Mouse (Mus musculus): Measurements from ENCODE around the gene Wdr63. TPM values are rescaled to one million over a fixed set of nuclear protein-coding genes. Genes with fewer than 3 reads are reported as not detected.

The Wdr63 gene
- 0.31 and 0.43 TPM in 2 replicates for polyA plus RNA-seq (2014; fragmentation: Nextera tagmentation; extraction: Ambion mirVana)

- 12% methylated on average over 18 of the region's 18 CpGs for WGBS
- Histone ChIP-seq H3K9me3 (ENCODE audit: control insufficient read depth, low read length) (no peaks in the 10 kb centered on the region), H3K27me3 (ENCODE audit: control insufficient read depth, insufficient read depth, low read length) (no peaks in the 10 kb centered on the region), H3K36me3 (ENCODE audit: control insufficient read depth, insufficient read depth, low read length) (no peaks in the 10 kb centered on the region), H3K27ac (ENCODE audit: low read depth, low read length) (no peak within 1 kb of the TSS), H3K4me3 (ENCODE audit: low read depth, low read length) (peak within 1 kb of the TSS; percentile 38), H3K4me1 (ENCODE audit: control insufficient read depth, insufficient read depth, low read length) (peaks cover 7% of the 10 kb centered on the region; the same call in 1 of the 2 replicates), H3K4me2 (ENCODE audit: low read depth, low read length) (peak within 1 kb of the TSS; percentile 96), H3K9ac (replicated peaks; ENCODE audit: low read depth, low read length) (0 out of 2 replicates have a peak within 1 kb of the TSS, but pooled peaks have one; percentile 41)
- ATAC-seq (ENCODE audit: low read depth) = peak; percentile 98
These were observed at the start of gene Wdr63 for GRCm38 (mm10) chr3:146107921-146108571. TSS of gene Wdr63 (minus strand) at chr3:146108130.

GRCm38 (mm10) chr3:146156811-146157210 is 48.9 kb upstream of the Wdr63 start:
- H3K9me3 ChIP-seq (ENCODE audit: control insufficient read depth, low read length) = no peaks in the 10 kb centered on the region
- no peak overlapping the region for H3K27ac ChIP-seq (ENCODE audit: low read depth, low read length)
- no peak overlapping the region for H3K4me2 ChIP-seq (ENCODE audit: low read depth, low read length)
- H3K9ac ChIP-seq (replicated peaks; ENCODE audit: low read depth, low read length) = no peak overlapping the region
- H3K27me3 ChIP-seq (ENCODE audit: control insufficient read depth, insufficient read depth, low read length) = no peaks in the 10 kb centered on the region; the same call in 1 of the 2 replicates
- no peaks in the 10 kb centered on the region for H3K36me3 ChIP-seq (ENCODE audit: control insufficient read depth, insufficient read depth, low read length)
- H3K4me1 ChIP-seq (ENCODE audit: control insufficient read depth, insufficient read depth, low read length) = no peaks in the 10 kb centered on the region
- H3K4me3 ChIP-seq (ENCODE audit: low read depth, low read length) = no peak overlapping the region
- no peak for ATAC-seq (ENCODE audit: low read depth)
- WGBS = 87% methylated on average over 2 of the region's 2 CpGs

- no peak for ATAC-seq (ENCODE audit: low read depth)
These were observed 48.0 kb upstream of the Wdr63 start for GRCm38 (mm10) chr3:146155628-146156576.

GRCm38 (mm10) chr3:146153862-146154611 is 46.1 kb upstream of the Wdr63 start:
- WGBS = 31% methylated on average over 12 of the region's 12 CpGs
- Histone ChIP-seq H3K9ac (replicated peaks; ENCODE audit: low read depth, low read length) (no peak overlapping the region), H3K9me3 (ENCODE audit: control insufficient read depth, low read length) (no peaks in the 10 kb centered on the region), H3K4me1 (ENCODE audit: control insufficient read depth, insufficient read depth, low read length) (peaks cover 5% of the 10 kb centered on the region), H3K4me2 (ENCODE audit: low read depth, low read length) (no peak overlapping the region), H3K36me3 (ENCODE audit: control insufficient read depth, insufficient read depth, low read length) (no peaks in the 10 kb centered on the region), H3K27ac (ENCODE audit: low read depth, low read length) (no peak overlapping the region), H3K27me3 (ENCODE audit: control insufficient read depth, insufficient read depth, low read length) (peaks cover 2% of the 10 kb centered on the region; the same call in 1 of the 2 replicates), H3K4me3 (ENCODE audit: low read depth, low read length) (no peak overlapping the region)
- no peak for ATAC-seq (ENCODE audit: low read depth)

More at GRCm38 (mm10) chr3:146155628-146156576, 48.0 kb upstream of the Wdr63 start:
- 80% methylated on average over 13 of the region's 13 CpGs for WGBS
- no peaks in the 10 kb centered on the region for H3K36me3 ChIP-seq (ENCODE audit: control insufficient read depth, insufficient read depth, low read length)
- H3K9ac ChIP-seq (replicated peaks; ENCODE audit: low read depth, low read length) = no peak overlapping the region
- H3K4me1 ChIP-seq (ENCODE audit: control insufficient read depth, insufficient read depth, low read length) = no peaks in the 10 kb centered on the region
- no peak overlapping the region for H3K4me2 ChIP-seq (ENCODE audit: low read depth, low read length)
- no peak overlapping the region for H3K27ac ChIP-seq (ENCODE audit: low read depth, low read length)
- H3K4me3 ChIP-seq (ENCODE audit: low read depth, low read length) = no peak overlapping the region
- peaks cover under 1% of the 10 kb centered on the region; the same call in 1 of the 2 replicates for H3K27me3 ChIP-seq (ENCODE audit: control insufficient read depth, insufficient read depth, low read length)
- H3K9me3 ChIP-seq (ENCODE audit: control insufficient read depth, low read length) = no peaks in the 10 kb centered on the region

- Histone ChIP-seq H3K4me2 (ENCODE audit: low read depth, low read length) (no peak overlapping the region), H3K27ac (ENCODE audit: low read depth, low read length) (no peak overlapping the region), H3K4me1 (ENCODE audit: control insufficient read depth, insufficient read depth, low read length) (peaks cover 5% of the 10 kb centered on the region), H3K9ac (replicated peaks; ENCODE audit: low read depth, low read length) (no peak overlapping the region), H3K36me3 (ENCODE audit: control insufficient read depth, insufficient read depth, low read length) (no peaks in the 10 kb centered on the region), H3K27me3 (ENCODE audit: control insufficient read depth, insufficient read depth, low read length) (peaks cover 2% of the 10 kb centered on the region; the same call in 1 of the 2 replicates), H3K9me3 (ENCODE audit: control insufficient read depth, low read length) (no peaks in the 10 kb centered on the region), H3K4me3 (ENCODE audit: low read depth, low read length) (no peak overlapping the region)
- no peak for ATAC-seq (ENCODE audit: low read depth)
- WGBS = 60% methylated on average over 2 of the region's 2 CpGs
These were observed 45.0 kb upstream of the Wdr63 start for GRCm38 (mm10) chr3:146152913-146153312.

GRCm38 (mm10) chr3:146152348-146152747 is 44.4 kb upstream of the Wdr63 start:
- Histone ChIP-seq H3K27ac (ENCODE audit: low read depth, low read length) (no peak overlapping the region), H3K4me3 (ENCODE audit: low read depth, low read length) (no peak overlapping the region), H3K4me2 (ENCODE audit: low read depth, low read length) (no peak overlapping the region), H3K9ac (replicated peaks; ENCODE audit: low read depth, low read length) (no peak overlapping the region), H3K27me3 (ENCODE audit: control insufficient read depth, insufficient read depth, low read length) (peaks cover 2% of the 10 kb centered on the region; the same call in 1 of the 2 replicates), H3K9me3 (ENCODE audit: control insufficient read depth, low read length) (no peaks in the 10 kb centered on the region), H3K36me3 (ENCODE audit: control insufficient read depth, insufficient read depth, low read length) (no peaks in the 10 kb centered on the region), H3K4me1 (ENCODE audit: control insufficient read depth, insufficient read depth, low read length) (peaks cover 5% of the 10 kb centered on the region)
- WGBS = 86% methylated on average over 8 of the region's 8 CpGs
- no peak for ATAC-seq (ENCODE audit: low read depth)

GRCm38 (mm10) chr3:146151755-146152154 is 43.8 kb upstream of the Wdr63 start:
- H3K9me3 ChIP-seq (ENCODE audit: control insufficient read depth, low read length) = no peaks in the 10 kb centered on the region
- no peak for ATAC-seq (ENCODE audit: low read depth)

GRCm38 (mm10) chr3:146151328-146151727 is 43.4 kb upstream of the Wdr63 start:
- no peak overlapping the region for H3K9ac ChIP-seq (replicated peaks; ENCODE audit: low read depth, low read length)
- peaks cover 5% of the 10 kb centered on the region for H3K4me1 ChIP-seq (ENCODE audit: control insufficient read depth, insufficient read depth, low read length)
- peaks cover 2% of the 10 kb centered on the region; the same call in 1 of the 2 replicates for H3K27me3 ChIP-seq (ENCODE audit: control insufficient read depth, insufficient read depth, low read length)
- no peaks in the 10 kb centered on the region for H3K36me3 ChIP-seq (ENCODE audit: control insufficient read depth, insufficient read depth, low read length)
- H3K4me2 ChIP-seq (ENCODE audit: low read depth, low read length) = no peak overlapping the region
- no peak overlapping the region for H3K27ac ChIP-seq (ENCODE audit: low read depth, low read length)
- H3K9me3 ChIP-seq (ENCODE audit: control insufficient read depth, low read length) = no peaks in the 10 kb centered on the region
- no peak overlapping the region for H3K4me3 ChIP-seq (ENCODE audit: low read depth, low read length)
- 92% methylated on average over 10 of the region's 10 CpGs for WGBS
- no peak for ATAC-seq (ENCODE audit: low read depth)

More at GRCm38 (mm10) chr3:146151755-146152154, 43.8 kb upstream of the Wdr63 start:
- H3K9ac ChIP-seq (replicated peaks; ENCODE audit: low read depth, low read length) = no peak overlapping the region
- no peak overlapping the region for H3K27ac ChIP-seq (ENCODE audit: low read depth, low read length)
- H3K4me3 ChIP-seq (ENCODE audit: low read depth, low read length) = no peak overlapping the region
- H3K4me1 ChIP-seq (ENCODE audit: control insufficient read depth, insufficient read depth, low read length) = peaks cover 5% of the 10 kb centered on the region
- no peak overlapping the region for H3K4me2 ChIP-seq (ENCODE audit: low read depth, low read length)
- 96% methylated on average over 8 of the region's 8 CpGs for WGBS
- no peaks in the 10 kb centered on the region for H3K36me3 ChIP-seq (ENCODE audit: control insufficient read depth, insufficient read depth, low read length)
- H3K27me3 ChIP-seq (ENCODE audit: control insufficient read depth, insufficient read depth, low read length) = peaks cover 2% of the 10 kb centered on the region; the same call in 1 of the 2 replicates
